Mouse (Mus musculus): Measurements from ENCODE around the gene Fes. TPM values are rescaled to one million over a fixed set of nuclear protein-coding genes. Genes with fewer than 3 reads are reported as not detected.

Gene Fes
- polyA plus RNA-seq, 1 experiment from 2014 or later, result 9.5 TPM

DNA sequence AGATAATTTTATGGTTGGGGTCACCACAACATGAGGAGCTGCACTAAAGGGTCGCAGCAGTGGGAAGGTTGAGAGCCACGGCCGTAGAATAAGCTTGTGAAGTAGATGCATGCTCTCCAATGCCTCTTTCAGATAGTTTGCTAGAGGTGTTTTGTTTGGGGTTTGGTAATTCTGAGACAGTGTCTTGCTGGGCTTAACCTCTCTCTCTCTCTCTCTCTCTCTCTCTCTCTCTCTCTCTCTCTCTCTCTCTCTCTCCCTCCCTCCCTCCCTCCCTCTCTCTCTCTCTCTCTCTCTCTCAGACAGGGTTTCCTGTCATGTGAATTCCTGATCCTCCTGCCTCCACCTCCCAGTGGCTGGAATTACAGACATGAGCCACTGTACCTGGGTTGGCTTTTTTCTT is 13.0 kb downstream of the Fes start:
- no peak for ATAC-seq (ENCODE audit: insufficient number of reproducible peaks, insufficient read depth, low FRiP score, low read depth)
- Histone ChIP-seq H3K36me3 (ENCODE audit: control insufficient read depth, insufficient read depth, low read length) (no peaks in the 10 kb centered on the region; the same call in 1 of the 2 replicates), H3K27me3 (ENCODE audit: control insufficient read depth, insufficient read depth, low read length) (no peaks in the 10 kb centered on the region), H3K9me3 (ENCODE audit: control insufficient read depth, low read depth, low read length) (no peaks in the 10 kb centered on the region), H3K4me2 (replicated peaks; ENCODE audit: low read depth, low read length) (no peak overlapping the region), H3K27ac (ENCODE audit: low read length) (no peak overlapping the region), H3K4me1 (ENCODE audit: control insufficient read depth, insufficient read depth, low read length) (peaks cover 5% of the 10 kb centered on the region; the same call in 1 of the 2 replicates), H3K9ac (replicated peaks; ENCODE audit: low read depth, low read length) (no peak overlapping the region), H3K4me3 (ENCODE audit: low read depth, low read length) (no peak overlapping the region)
- WGBS, result 87% methylated on average over 3 of the region's 3 CpGs

DNA sequence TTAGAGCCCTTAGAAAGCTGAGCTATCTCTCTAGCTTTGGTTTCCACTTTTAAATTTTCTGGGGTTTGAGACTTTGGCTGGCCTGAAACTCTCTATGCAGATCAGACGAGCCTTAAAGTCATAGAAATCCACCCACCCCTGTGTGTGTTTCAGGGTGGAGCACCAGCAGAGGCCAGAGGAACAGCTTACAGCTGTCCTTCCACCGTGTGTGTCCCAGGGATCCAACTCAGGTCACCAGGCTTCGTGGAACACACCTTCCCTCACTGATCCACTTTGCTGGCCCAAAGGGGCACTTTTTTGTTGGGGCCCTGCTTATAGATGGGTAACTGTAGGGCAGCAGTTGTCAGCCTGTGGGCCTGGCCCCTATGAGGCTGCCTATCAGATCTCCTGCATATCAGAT is 13.5 kb downstream of the Fes start:
- Histone ChIP-seq H3K27ac (ENCODE audit: low read length) (no peak overlapping the region), H3K9ac (replicated peaks; ENCODE audit: low read depth, low read length) (no peak overlapping the region), H3K4me3 (ENCODE audit: low read depth, low read length) (no peak overlapping the region), H3K27me3 (ENCODE audit: control insufficient read depth, insufficient read depth, low read length) (no peaks in the 10 kb centered on the region), H3K36me3 (ENCODE audit: control insufficient read depth, insufficient read depth, low read length) (no peaks in the 10 kb centered on the region; the same call in 1 of the 2 replicates), H3K4me1 (ENCODE audit: control insufficient read depth, insufficient read depth, low read length) (peaks cover 9% of the 10 kb centered on the region; the same call in 1 of the 2 replicates), H3K4me2 (replicated peaks; ENCODE audit: low read depth, low read length) (no peak overlapping the region), H3K9me3 (ENCODE audit: control insufficient read depth, low read depth, low read length) (no peaks in the 10 kb centered on the region)
- WGBS, result 55% methylated on average over 3 of the region's 3 CpGs
- ATAC-seq (ENCODE audit: insufficient number of reproducible peaks, insufficient read depth, low FRiP score, low read depth), result no peak

DNA sequence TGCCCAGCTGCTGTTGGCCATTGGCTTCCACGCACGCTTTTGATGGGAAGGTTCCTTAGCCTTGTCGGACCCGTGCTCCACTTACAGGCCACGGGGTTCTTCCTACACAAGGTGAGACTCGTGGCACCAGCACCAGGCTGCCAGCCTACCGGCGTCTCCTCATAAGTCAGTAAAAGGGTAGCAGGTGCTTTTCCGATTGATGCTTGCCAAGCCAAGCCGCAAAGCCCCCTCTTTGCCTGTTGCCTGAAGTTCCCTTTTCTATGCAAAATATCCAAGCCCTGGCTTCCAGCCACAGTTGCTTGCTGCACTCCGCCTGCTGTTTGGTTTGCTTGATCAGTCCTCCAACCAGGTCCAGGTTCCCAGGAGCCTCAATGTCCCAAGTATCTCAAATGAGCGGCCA is 13.9 kb downstream of the Fes start:
- no peak overlapping the region for H3K4me3 ChIP-seq (ENCODE audit: low read depth, low read length)
- H3K4me2 ChIP-seq (replicated peaks; ENCODE audit: low read depth, low read length), result no peak overlapping the region
- no peak overlapping the region for H3K27ac ChIP-seq (ENCODE audit: low read length)
- no peaks in the 10 kb centered on the region for H3K9me3 ChIP-seq (ENCODE audit: control insufficient read depth, low read depth, low read length)
- H3K36me3 ChIP-seq (ENCODE audit: control insufficient read depth, insufficient read depth, low read length), result no peaks in the 10 kb centered on the region; the same call in 1 of the 2 replicates
- 80% methylated on average over 12 of the region's 12 CpGs for WGBS
- H3K4me1 ChIP-seq (ENCODE audit: control insufficient read depth, insufficient read depth, low read length), result peaks cover 12% of the 10 kb centered on the region; the same call in 1 of the 2 replicates
- no peaks in the 10 kb centered on the region for H3K27me3 ChIP-seq (ENCODE audit: control insufficient read depth, insufficient read depth, low read length)
- ATAC-seq (ENCODE audit: insufficient number of reproducible peaks, insufficient read depth, low FRiP score, low read depth), result no peak
- no peak overlapping the region for H3K9ac ChIP-seq (replicated peaks; ENCODE audit: low read depth, low read length)

DNA sequence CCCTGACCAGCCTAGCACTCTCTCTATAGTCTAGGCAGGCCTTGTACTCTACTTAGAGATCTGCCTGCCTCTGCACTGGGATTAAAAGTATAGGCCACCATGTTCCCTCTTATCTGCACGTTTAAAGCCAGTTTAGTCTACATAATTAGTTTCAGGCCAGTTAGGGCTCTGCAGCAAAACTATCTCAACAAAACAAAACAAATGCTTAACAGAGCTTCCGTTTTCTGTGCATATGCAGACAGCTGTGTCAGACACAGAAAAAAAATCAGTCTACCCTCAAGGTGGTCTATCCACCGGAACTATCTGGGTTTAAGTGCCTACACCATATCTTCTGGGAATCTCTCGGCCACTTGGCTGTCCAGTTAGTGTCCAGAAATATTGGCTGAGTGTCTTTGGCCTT is 14.4 kb downstream of the Fes start:
- Histone ChIP-seq H3K27ac (ENCODE audit: low read length) (no peak overlapping the region), H3K9me3 (ENCODE audit: control insufficient read depth, low read depth, low read length) (no peaks in the 10 kb centered on the region), H3K4me1 (ENCODE audit: control insufficient read depth, insufficient read depth, low read length) (peaks cover 12% of the 10 kb centered on the region; the same call in 1 of the 2 replicates), H3K27me3 (ENCODE audit: control insufficient read depth, insufficient read depth, low read length) (no peaks in the 10 kb centered on the region), H3K9ac (replicated peaks; ENCODE audit: low read depth, low read length) (no peak overlapping the region), H3K4me3 (ENCODE audit: low read depth, low read length) (no peak overlapping the region), H3K36me3 (ENCODE audit: control insufficient read depth, insufficient read depth, low read length) (peaks cover 1% of the 10 kb centered on the region; the same call in 1 of the 2 replicates), H3K4me2 (replicated peaks; ENCODE audit: low read depth, low read length) (no peak overlapping the region)
- no peak for ATAC-seq (ENCODE audit: insufficient number of reproducible peaks, insufficient read depth, low FRiP score, low read depth)
- WGBS, result 71% methylated on average over 4 of the region's 4 CpGs

DNA sequence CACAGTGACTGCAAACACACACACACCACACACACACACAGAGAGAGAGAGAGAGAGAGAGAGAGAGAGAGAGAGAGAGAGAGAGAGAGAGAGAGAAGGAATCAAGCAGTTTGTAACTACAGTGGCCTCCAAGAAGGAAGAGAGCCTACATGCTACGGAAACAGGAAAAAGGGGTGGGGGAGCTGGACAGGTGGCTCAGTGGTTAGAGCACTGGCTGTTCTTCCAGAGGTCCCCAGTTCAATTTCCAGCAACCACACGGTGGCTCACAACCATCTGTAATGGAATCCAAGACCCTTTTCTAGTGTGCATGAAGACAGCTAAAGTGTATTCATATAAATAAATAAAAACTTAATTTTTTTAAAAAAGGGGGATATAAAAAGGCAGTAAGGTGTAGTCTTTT is 15.1 kb downstream of the Fes start:
- Histone ChIP-seq H3K27ac (ENCODE audit: low read length) (no peak overlapping the region), H3K4me1 (ENCODE audit: control insufficient read depth, insufficient read depth, low read length) (peaks cover 12% of the 10 kb centered on the region; the same call in 1 of the 2 replicates), H3K4me2 (replicated peaks; ENCODE audit: low read depth, low read length) (no peak overlapping the region), H3K9me3 (ENCODE audit: control insufficient read depth, low read depth, low read length) (no peaks in the 10 kb centered on the region), H3K9ac (replicated peaks; ENCODE audit: low read depth, low read length) (no peak overlapping the region), H3K36me3 (ENCODE audit: control insufficient read depth, insufficient read depth, low read length) (peaks cover 8% of the 10 kb centered on the region; the same call in 1 of the 2 replicates), H3K4me3 (ENCODE audit: low read depth, low read length) (no peak overlapping the region), H3K27me3 (ENCODE audit: control insufficient read depth, insufficient read depth, low read length) (no peaks in the 10 kb centered on the region)
- no peak for ATAC-seq (ENCODE audit: insufficient number of reproducible peaks, insufficient read depth, low FRiP score, low read depth)
- WGBS, result 64% methylated on average over 2 of the region's 2 CpGs

DNA sequence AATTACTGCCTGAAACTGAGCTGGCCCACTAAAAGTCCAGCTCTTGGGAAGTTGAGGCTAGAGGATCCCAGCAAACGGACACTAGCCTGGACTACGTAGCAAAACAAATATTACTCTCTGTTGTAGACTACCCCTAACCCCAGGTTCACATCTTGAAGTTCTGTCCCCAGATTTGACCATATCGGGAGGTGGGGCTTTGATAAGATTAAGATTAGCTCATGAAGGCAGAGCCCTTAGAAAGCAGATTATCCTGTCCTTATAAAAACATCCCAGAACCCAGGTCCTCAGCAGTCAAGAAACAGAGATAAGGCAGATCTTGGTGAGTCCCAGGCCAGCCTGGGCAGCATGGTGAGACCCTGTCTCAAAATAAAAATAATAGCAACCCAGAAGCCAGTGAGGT is 15.6 kb downstream of the Fes start:
- Histone ChIP-seq H3K36me3 (ENCODE audit: control insufficient read depth, insufficient read depth, low read length) (peaks cover 13% of the 10 kb centered on the region), H3K9ac (replicated peaks; ENCODE audit: low read depth, low read length) (no peak overlapping the region), H3K4me2 (replicated peaks; ENCODE audit: low read depth, low read length) (no peak overlapping the region), H3K27ac (ENCODE audit: low read length) (no peak overlapping the region), H3K4me3 (ENCODE audit: low read depth, low read length) (no peak overlapping the region), H3K4me1 (ENCODE audit: control insufficient read depth, insufficient read depth, low read length) (peaks cover 12% of the 10 kb centered on the region; the same call in 1 of the 2 replicates), H3K9me3 (ENCODE audit: control insufficient read depth, low read depth, low read length) (no peaks in the 10 kb centered on the region), H3K27me3 (ENCODE audit: control insufficient read depth, insufficient read depth, low read length) (no peaks in the 10 kb centered on the region)
- WGBS, result 82% methylated on average over 3 of the region's 3 CpGs
- no peak for ATAC-seq (ENCODE audit: insufficient number of reproducible peaks, insufficient read depth, low FRiP score, low read depth)

DNA sequence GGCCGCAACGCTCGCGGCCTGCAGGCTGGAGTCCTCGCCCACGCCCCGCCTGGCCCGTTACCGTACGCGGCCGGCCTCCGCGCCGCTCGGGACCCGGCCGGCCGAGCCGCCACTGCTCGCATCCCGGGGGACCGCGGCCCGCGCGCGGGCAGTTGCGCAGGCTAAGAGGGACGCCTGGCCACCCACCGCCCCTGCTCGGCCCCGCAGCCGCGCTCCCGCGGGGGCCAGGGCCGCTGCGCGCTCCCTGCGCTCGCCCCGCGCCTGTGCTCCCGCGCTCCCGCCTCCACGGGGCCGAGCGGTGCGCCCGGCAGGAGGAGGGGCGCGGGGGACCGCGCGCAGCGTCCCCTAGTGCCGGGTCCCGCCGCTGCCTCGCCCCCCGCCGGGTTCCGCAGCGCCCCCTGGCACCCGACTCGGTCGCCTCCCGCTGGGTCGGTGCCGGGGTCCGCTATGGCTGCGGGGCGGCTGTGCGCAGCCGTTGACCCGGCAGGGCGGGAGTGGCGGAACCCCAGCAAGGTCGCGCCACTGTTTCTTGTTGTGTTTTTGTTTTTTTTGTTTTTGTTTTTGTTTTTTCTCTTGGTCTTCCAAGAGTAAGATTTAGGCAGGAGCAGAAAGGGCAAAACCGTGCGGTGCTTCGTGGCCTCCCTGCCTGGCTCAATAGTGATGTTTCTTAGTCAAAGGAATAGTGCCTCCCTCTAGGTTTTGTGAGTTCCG is 16.6 kb downstream of the Fes start, which contains the start of gene Man2a2:
TSS of gene Man2a2 (minus strand) at position 335 of the 711 bp plus-strand sequence.
- peak; percentile 69 for ATAC-seq (ENCODE audit: insufficient number of reproducible peaks, insufficient read depth, low FRiP score, low read depth)
- H3K9me3 ChIP-seq (ENCODE audit: control insufficient read depth, low read depth, low read length), result no peaks in the 10 kb centered on the region
- H3K4me3 ChIP-seq (ENCODE audit: low read depth, low read length), result peak within 1 kb of the TSS; percentile 80
- H3K9ac ChIP-seq (replicated peaks; ENCODE audit: low read depth, low read length), result peak within 1 kb of the TSS; percentile 73
- peaks cover 22% of the 10 kb centered on the region for H3K36me3 ChIP-seq (ENCODE audit: control insufficient read depth, insufficient read depth, low read length)
- peak within 1 kb of the TSS; percentile 75; the same call in 1 of the 2 replicates for H3K27ac ChIP-seq (ENCODE audit: low read length)
- peaks cover 12% of the 10 kb centered on the region; the same call in 1 of the 2 replicates for H3K4me1 ChIP-seq (ENCODE audit: control insufficient read depth, insufficient read depth, low read length)
- under 1% methylated on average over 72 of the region's 86 CpGs for WGBS
- no peaks in the 10 kb centered on the region for H3K27me3 ChIP-seq (ENCODE audit: control insufficient read depth, insufficient read depth, low read length)
- H3K4me2 ChIP-seq (replicated peaks; ENCODE audit: low read depth, low read length), result peak within 1 kb of the TSS; percentile 78

DNA sequence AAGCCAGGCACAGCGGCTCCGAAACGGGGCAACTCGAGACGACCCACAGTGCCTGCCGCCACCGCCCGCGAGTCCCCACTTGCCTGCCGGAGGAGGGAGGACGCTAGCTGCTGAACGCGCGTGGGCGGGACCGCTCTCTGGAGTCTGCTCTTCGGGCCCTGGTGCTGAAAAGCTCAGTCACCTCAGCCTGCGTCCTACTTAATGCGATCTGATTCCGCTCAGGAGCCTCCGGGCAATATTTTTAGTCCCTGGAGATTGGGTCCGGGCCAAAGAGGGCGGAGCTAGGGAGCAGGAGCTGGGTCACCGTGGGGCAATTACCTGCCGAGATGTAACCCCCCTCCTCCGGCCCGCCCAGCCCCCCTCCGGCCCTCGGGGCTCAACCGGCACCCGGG is 17.1 kb downstream of the Fes start:
- H3K9me3 ChIP-seq (ENCODE audit: control insufficient read depth, low read depth, low read length), result no peaks in the 10 kb centered on the region
- H3K4me3 ChIP-seq (ENCODE audit: low read depth, low read length), result peak overlapping the region; percentile 80
- peak overlapping the region; percentile 75; the same call in 1 of the 2 replicates for H3K27ac ChIP-seq (ENCODE audit: low read length)
- peaks cover 28% of the 10 kb centered on the region for H3K36me3 ChIP-seq (ENCODE audit: control insufficient read depth, insufficient read depth, low read length)
- under 1% methylated on average over 31 of the region's 31 CpGs for WGBS
- peaks cover 12% of the 10 kb centered on the region; the same call in 1 of the 2 replicates for H3K4me1 ChIP-seq (ENCODE audit: control insufficient read depth, insufficient read depth, low read length)
- peak overlapping the region; percentile 78 for H3K4me2 ChIP-seq (replicated peaks; ENCODE audit: low read depth, low read length)
- peak; percentile 33 for ATAC-seq (ENCODE audit: insufficient number of reproducible peaks, insufficient read depth, low FRiP score, low read depth)
- H3K27me3 ChIP-seq (ENCODE audit: control insufficient read depth, insufficient read depth, low read length), result no peaks in the 10 kb centered on the region
- H3K9ac ChIP-seq (replicated peaks; ENCODE audit: low read depth, low read length), result peak overlapping the region; percentile 73

Data from stomach, embryonic 14.5 days (tissue).